Mouse (Mus musculus) hindbrain, embryonic 14.5 days (tissue): ENCODE data around the gene Ptprt. TPM values are rescaled to one million over a fixed set of nuclear protein-coding genes. Genes with fewer than 3 reads are reported as not detected.

Source experiments
- ATAC-seq: fragments of 200-750 bp; cut with Nextera tagmentation; 2 replicates; pipeline ENCODE4 v1.8.0; 2017; ENCODE audit warnings: moderate number of reproducible peaks, mild to moderate bottlenecking, moderate TSS enrichment, moderate library complexity; ENCODE audit not compliant: low FRiP score
- DNase-seq: peaks from one replicate; pipeline ENCODE4 v3.0.0-alpha.2; 2015; ENCODE audit warnings: low spot score
- H3K27ac ChIP-seq: fragments of 300-500 bp; sonication (generic); 2 replicates; pipeline ENCODE4 v1.5.1; 2014; ENCODE audit warnings: mild to moderate bottlenecking, moderate library complexity
- H3K27me3 ChIP-seq: fragments of 300-500 bp; sonication (generic); 2 replicates; pipeline ENCODE4 v1.6.1; 2014; ENCODE audit warnings: mild to moderate bottlenecking, low read length, mixed read lengths; ENCODE audit not compliant: control insufficient read depth, insufficient read depth
- H3K36me3 ChIP-seq: fragments of 300-500 bp; sonication (generic); replicated peaks from 2 replicates; pipeline ENCODE4 v1.6.1; 2014; ENCODE audit not compliant: control insufficient read depth, insufficient read depth
- H3K4me1 ChIP-seq: fragments of 300-500 bp; sonication (generic); replicated peaks from 2 replicates; pipeline ENCODE4 v1.6.1; 2014; ENCODE audit warnings: antibody characterized with exemption, low read length, mixed read lengths; ENCODE audit not compliant: control insufficient read depth, insufficient read depth
- H3K4me2 ChIP-seq: fragments of 300-500 bp; sonication (generic); replicated peaks from 2 replicates; pipeline ENCODE4 v1.6.1; 2014; ENCODE audit warnings: mild to moderate bottlenecking, moderate library complexity
- H3K4me3 ChIP-seq: fragments of 300-500 bp; sonication (generic); replicated peaks from 2 replicates; pipeline ENCODE4 v1.5.1; 2014; ENCODE audit warnings: mild to moderate bottlenecking, low read length
- H3K9ac ChIP-seq: fragments of 300-500 bp; sonication (generic); 2 replicates; pipeline ENCODE4 v1.6.1; 2014
- H3K9me3 ChIP-seq: fragments of 300-500 bp; sonication (generic); 2 replicates; pipeline ENCODE4 v1.6.1; 2016; ENCODE audit warnings: low read length; ENCODE audit not compliant: control insufficient read depth
- WGBS: fragments of 180-500 bp; shearing (Covaris S2); extraction: QIAGEN DNeasy Blood & Tissue Kit; methylation state at CpG from one replicate; pipeline ENCODE4 v1.1.7; 2014; 5-methylcytosine and 5-hydroxymethylcytosine counted together
- polyA plus RNA-seq: library from polyadenylated mRNA; unstranded; fragments of >200 nt; fragmentation: Nextera tagmentation; extraction: Ambion mirVana; gene quantifications from 2 replicates; pipeline ENCODE4 v1.2.1, GENCODE M21; 2014

The Ptprt gene
- polyA plus RNA-seq, 1 experiment from 2014 or later: 21.5 TPM

DNA sequence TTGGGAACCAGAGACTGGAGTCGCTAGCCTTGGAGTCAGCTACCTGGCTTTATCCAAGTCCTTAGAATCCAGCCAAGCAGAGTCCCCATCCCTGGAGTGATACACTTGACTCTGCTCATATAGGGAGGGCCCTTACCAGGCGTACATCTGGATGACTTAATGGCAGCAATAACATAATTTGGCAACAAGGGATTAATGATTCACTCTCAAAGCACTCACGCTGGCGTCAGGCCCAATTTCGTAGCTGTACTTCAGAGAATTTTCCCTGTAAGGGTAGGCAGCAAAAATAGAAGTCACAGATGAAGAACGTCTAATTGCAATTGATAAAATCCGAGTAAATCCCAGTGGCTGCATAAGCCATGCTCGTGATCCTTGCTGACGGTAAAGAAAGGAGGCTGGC, 956.5 kb downstream of the Ptprt start:
- H3K9me3 ChIP-seq: no peaks in the 10 kb centered on the region
- DNase-seq (no peak), ATAC-seq (no peak)
- H3K4me3 ChIP-seq: no peak overlapping the region
- H3K9ac ChIP-seq: no peak overlapping the region
- no peaks in the 10 kb centered on the region for H3K27me3 ChIP-seq
- H3K4me2 ChIP-seq: no peak overlapping the region
- H3K36me3 ChIP-seq: no peaks in the 10 kb centered on the region
- 0 out of 2 replicates have a peak, but pooled peaks cover 12% of the 10 kb centered on the region for H3K4me1 ChIP-seq
- WGBS: 40% methylated on average over 9 of the region's 9 CpGs
- H3K27ac ChIP-seq: no peak overlapping the region

DNA sequence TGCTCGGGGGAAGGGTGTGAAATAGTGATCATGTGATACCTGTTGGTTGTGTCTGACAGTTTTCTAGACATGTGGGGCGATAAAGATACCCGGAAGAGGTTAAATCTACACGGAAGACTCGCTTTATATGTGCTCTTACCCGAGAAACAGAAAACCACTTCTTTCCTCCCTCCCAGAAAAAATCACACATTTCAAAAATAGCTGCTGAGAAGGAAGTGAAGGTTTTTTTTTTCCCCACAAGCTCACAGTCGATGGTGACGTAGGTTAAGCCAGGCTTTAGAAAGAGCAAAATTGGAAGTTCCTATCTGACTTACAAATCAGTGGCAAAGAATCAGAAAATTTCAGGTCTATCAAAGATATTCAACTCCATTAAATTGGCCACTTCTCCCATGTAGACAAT, 965.1 kb downstream of the Ptprt start:
- Histone ChIP-seq H3K27me3 (no peaks in the 10 kb centered on the region), H3K4me3 (no peak overlapping the region), H3K4me2 (no peak overlapping the region), H3K4me1 (no peaks in the 10 kb centered on the region), H3K9ac (no peak overlapping the region), H3K27ac (no peak overlapping the region), H3K9me3 (no peaks in the 10 kb centered on the region), H3K36me3 (no peaks in the 10 kb centered on the region)
- ATAC-seq: no peak
- no peak for DNase-seq
- WGBS: 91% methylated on average over 8 of the region's 8 CpGs

DNA sequence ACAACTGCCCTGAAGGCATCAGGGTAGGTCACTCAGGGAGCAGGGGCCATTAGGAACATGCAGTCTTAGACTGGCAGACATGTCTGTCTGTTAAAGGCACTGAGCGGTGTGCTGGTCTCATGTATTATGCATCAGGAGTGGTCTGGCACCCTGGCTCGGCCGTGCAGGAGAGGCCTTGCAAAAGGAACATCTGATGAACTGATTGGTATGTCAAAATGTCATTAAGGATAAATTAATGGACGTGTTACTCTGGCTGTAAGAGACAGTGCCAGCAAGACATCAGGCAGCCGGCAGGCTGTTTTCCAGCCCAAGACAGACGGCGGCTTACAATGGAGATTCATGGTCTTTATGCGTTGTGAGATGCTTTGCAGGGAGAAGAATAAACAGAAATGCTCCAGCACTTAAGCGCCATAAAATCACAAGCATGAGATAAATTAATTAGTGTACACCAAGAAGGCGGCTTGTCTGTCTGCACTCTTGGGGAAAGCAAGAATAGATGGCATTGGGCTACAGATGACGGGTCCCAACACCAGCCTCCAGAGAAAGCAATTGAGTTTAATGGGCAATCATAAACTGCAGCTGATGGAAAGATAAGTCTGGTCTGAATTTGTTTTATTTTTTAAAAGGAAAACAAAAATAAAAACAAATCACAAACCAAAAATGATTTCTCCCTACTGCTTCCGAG, 992.5 kb downstream of the Ptprt start:
- Histone ChIP-seq H3K9me3 (no peaks in the 10 kb centered on the region), H3K4me1 (no peaks in the 10 kb centered on the region), H3K9ac (no peak overlapping the region), H3K27ac (peak overlapping the region; percentile 43; the same call in 1 of the 2 replicates), H3K27me3 (no peaks in the 10 kb centered on the region), H3K4me3 (no peak overlapping the region), H3K4me2 (no peak overlapping the region), H3K36me3 (no peaks in the 10 kb centered on the region)
- ATAC-seq (peak; percentile 80; the same call in 1 of the 2 replicates), DNase-seq (peak; percentile 57)
- 28% methylated on average over 12 of the region's 12 CpGs for WGBS

DNA sequence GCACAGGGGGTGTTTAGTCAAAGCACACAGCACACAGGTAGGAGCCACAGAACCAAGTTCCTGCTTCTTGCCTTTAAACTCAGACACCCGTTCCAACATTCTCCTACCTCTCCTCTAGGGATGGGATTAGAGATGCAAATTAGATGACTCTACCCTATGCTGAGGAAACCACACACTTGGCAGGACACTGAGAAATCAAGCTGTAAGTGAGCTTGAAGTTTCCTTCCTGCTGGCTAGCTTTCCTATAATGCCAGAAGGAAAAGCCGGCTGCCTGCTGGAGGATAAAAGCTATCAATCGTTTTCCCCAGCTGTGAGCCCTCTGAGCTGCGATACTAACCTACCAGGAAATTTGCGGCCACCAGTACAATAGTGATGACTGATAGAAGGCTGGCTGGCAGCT, 999.0 kb downstream of the Ptprt start:
- no peak for ATAC-seq
- H3K9me3 ChIP-seq: no peaks in the 10 kb centered on the region
- H3K4me3 ChIP-seq: no peak overlapping the region
- no peaks in the 10 kb centered on the region for H3K36me3 ChIP-seq
- no peak overlapping the region for H3K9ac ChIP-seq
- no peak for DNase-seq
- no peak overlapping the region for H3K27ac ChIP-seq
- H3K27me3 ChIP-seq: no peaks in the 10 kb centered on the region
- H3K4me2 ChIP-seq: no peak overlapping the region
- 20% methylated on average over 5 of the region's 5 CpGs for WGBS
- no peaks in the 10 kb centered on the region for H3K4me1 ChIP-seq

DNA sequence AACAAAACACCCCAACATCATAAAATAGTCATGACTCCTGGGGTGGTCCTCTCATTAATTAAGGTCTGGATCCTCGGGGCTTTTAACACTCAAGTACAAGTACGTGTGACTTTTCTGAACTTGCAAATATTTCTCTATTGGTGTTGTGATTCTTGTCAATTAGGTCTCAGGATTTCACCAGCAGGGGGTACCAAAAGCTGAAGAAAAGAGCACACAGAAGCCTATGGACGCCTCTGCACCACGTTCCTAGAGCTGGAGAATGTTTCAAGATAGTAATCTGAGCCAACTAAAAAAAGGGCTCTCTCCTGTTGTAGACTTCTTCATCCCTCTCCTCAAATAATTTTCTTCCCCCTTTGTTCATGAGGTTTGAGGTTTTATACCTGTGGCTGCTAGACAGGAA, 1000.1 kb downstream of the Ptprt start:
- Histone ChIP-seq H3K27ac (no peak overlapping the region), H3K9ac (no peak overlapping the region), H3K4me3 (no peak overlapping the region), H3K36me3 (no peaks in the 10 kb centered on the region), H3K4me2 (no peak overlapping the region), H3K4me1 (no peaks in the 10 kb centered on the region), H3K9me3 (no peaks in the 10 kb centered on the region), H3K27me3 (no peaks in the 10 kb centered on the region)
- no peak for ATAC-seq
- DNase-seq: peak; percentile 71
- 33% methylated on average over 4 of the region's 4 CpGs for WGBS

DNA sequence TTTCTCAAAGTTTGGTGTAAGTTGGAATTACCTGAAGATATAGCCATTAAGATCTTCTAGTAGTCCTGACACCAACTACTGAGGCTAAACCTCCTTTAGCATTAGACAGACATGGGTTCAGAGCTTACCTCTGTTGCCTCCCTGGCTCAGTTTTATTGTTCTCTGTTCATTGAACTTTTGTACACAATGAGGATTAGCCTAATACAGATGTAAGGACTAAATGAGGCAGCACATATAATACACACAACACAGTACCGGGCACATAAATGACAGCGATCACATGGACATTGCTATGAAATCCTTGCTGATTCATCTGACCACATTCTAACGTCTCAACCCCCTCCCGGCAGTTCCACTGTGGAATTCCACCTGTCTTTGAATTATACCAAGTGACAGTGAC, 1003.9 kb downstream of the Ptprt start:
- Histone ChIP-seq H3K9ac (no peak overlapping the region), H3K27ac (no peak overlapping the region), H3K36me3 (no peaks in the 10 kb centered on the region), H3K27me3 (no peaks in the 10 kb centered on the region), H3K4me3 (no peak overlapping the region), H3K4me2 (no peak overlapping the region), H3K4me1 (no peaks in the 10 kb centered on the region), H3K9me3 (no peaks in the 10 kb centered on the region)
- ATAC-seq (no peak), DNase-seq (no peak)
- 87% methylated on average over 4 of the region's 4 CpGs for WGBS

DNA sequence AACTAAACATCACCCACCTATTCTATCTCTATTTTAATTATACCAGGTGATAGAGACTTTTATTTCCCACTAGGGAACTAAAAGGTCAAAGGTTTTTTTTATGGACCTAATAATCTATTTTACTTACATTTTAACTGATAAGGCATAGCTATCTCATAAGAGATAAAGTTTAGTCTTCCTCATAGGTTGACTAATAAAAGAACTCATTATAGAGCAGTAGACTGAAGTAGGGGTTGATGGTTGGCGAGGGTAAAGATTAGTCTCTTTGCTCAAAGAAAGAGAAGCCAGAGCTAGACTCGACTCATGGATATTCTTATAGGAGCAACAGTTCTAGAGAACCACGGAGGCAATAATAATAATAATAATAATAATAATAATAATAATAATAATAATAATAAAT, 1004.3 kb downstream of the Ptprt start:
- Histone ChIP-seq H3K4me1 (no peaks in the 10 kb centered on the region), H3K9ac (no peak overlapping the region), H3K9me3 (no peaks in the 10 kb centered on the region), H3K36me3 (no peaks in the 10 kb centered on the region), H3K4me2 (no peak overlapping the region), H3K27ac (no peak overlapping the region), H3K4me3 (no peak overlapping the region), H3K27me3 (no peaks in the 10 kb centered on the region)
- ATAC-seq: no peak
- WGBS: 90% methylated on average over 3 of the region's 3 CpGs
- DNase-seq: no peak

DNA sequence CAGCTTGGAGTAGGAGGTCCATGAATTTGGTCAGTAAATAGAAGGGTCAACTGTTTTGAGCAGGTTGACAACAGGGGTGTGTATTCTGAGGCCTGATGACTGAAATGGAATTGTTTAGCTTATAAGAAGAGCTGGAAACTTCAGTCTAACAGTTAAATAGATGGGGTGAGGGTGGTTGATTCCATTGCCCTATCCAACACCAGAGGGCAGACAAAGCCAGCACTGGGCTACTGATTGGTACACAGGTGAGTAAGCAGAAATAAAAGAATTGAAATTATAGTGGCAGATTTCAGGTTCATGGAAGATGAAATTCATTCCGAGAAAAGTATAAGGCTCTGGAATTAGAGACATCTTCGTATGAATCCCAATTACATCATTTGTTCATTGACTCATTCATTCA, 1020.1 kb downstream of the Ptprt start:
- Histone ChIP-seq H3K4me3 (no peak overlapping the region), H3K36me3 (no peaks in the 10 kb centered on the region), H3K4me1 (no peaks in the 10 kb centered on the region), H3K4me2 (no peak overlapping the region), H3K9ac (no peak overlapping the region), H3K9me3 (no peaks in the 10 kb centered on the region), H3K27ac (no peak overlapping the region), H3K27me3 (no peaks in the 10 kb centered on the region)
- ATAC-seq (no peak), DNase-seq (no peak)
- 88% methylated on average over 2 of the region's 2 CpGs for WGBS

DNA sequence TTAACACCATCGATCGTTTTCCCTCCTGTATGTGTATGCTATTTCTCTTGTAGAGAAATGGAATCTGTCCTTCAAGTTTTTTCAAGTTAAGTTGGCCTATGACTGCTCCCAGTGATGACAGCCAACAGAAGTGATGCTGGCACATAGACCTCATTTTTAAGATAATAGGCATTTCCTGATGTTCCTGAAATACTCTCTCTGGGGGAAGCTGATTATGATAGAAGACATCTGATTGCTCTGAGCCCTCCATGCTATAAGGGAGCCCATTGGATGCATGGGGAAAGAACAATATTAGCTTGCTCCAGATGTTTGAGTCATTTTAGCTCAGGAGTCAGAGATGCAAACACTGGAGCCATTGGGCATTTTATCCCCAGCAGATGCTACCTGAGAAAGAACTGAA, 1026.9 kb downstream of the Ptprt start:
- no peaks in the 10 kb centered on the region for H3K9me3 ChIP-seq
- no peak overlapping the region for H3K9ac ChIP-seq
- H3K27me3 ChIP-seq: no peaks in the 10 kb centered on the region
- H3K27ac ChIP-seq: no peak overlapping the region
- no peak overlapping the region for H3K4me3 ChIP-seq
- H3K4me1 ChIP-seq: no peaks in the 10 kb centered on the region
- H3K36me3 ChIP-seq: no peaks in the 10 kb centered on the region
- ATAC-seq (no peak), DNase-seq (no peak)
- WGBS: 93% methylated on average over 2 of the region's 2 CpGs
- no peak overlapping the region for H3K4me2 ChIP-seq

DNA sequence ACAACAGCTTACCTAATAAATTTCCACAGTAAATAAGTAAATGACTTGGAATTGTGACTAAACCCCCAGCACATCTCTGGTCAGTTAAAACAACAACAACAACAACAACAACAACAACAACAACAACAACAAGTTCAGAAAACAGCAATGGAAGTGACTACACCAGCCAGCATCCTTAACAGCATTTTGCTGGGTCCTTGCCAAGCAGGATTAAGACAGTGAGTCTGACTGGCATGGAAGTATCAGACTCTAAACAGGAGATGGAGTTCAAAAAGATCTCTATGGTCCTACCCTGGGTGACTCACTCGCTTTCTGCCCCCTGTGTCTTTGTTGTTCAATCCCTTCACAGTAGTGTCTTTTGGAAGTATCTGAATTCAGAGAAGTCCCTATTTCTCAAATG, 1035.1 kb downstream of the Ptprt start:
- 85% methylated on average over 1 of the region's 1 CpGs for WGBS

More for the DNA sequence above, 1035.1 kb downstream of the Ptprt start:
- no peaks in the 10 kb centered on the region for H3K36me3 ChIP-seq
- H3K27me3 ChIP-seq: no peaks in the 10 kb centered on the region
- no peak for ATAC-seq
- no peaks in the 10 kb centered on the region for H3K9me3 ChIP-seq
- H3K4me2 ChIP-seq: no peak overlapping the region
- no peak overlapping the region for H3K27ac ChIP-seq
- no peak overlapping the region for H3K9ac ChIP-seq
- H3K4me1 ChIP-seq: no peaks in the 10 kb centered on the region
- H3K4me3 ChIP-seq: no peak overlapping the region
- no peak for DNase-seq
